Mouse (Mus musculus): ENCODE data around the gene Cxcl15. TPM values are rescaled to one million over a fixed set of nuclear protein-coding genes. Genes with fewer than 3 reads are reported as not detected.
"Not testable (repeated sequence)": the region's sequence is repeated elsewhere in the genome, so short reads cannot be mapped to it uniquely, and the experiment has no call there.

Cxcl15 gene
- polyA plus RNA-seq, 1 experiment from 2014 or later: 0.61 TPM

- peak overlapping the region; percentile 70 for H3K27ac ChIP-seq (ENCODE audit: low read length)
- no peak overlapping the region for H3K4me3 ChIP-seq (ENCODE audit: low read length)
- no peak overlapping the region for H3K9ac ChIP-seq (replicated peaks; ENCODE audit: low read length)
- H3K9me3 ChIP-seq (ENCODE audit: low read length): no peaks in the 10 kb centered on the region
- peak overlapping the region; percentile 19 for H3K4me2 ChIP-seq (replicated peaks; ENCODE audit: low read depth, low read length)
- no peaks in the 10 kb centered on the region for H3K27me3 ChIP-seq (ENCODE audit: insufficient read depth, low read length)
- no peaks in the 10 kb centered on the region for H3K36me3 ChIP-seq (ENCODE audit: insufficient read depth, low read length)
- peak; percentile 44; the same call in 1 of the 2 replicates for ATAC-seq (ENCODE audit: low FRiP score, low TSS enrichment)
- H3K4me1 ChIP-seq (ENCODE audit: insufficient read depth, low read length): peaks cover 18% of the 10 kb centered on the region
- 34% methylated on average over 11 of the region's 11 CpGs for WGBS
These were observed 4.8 kb upstream of the Cxcl15 start for GRCm38 (mm10) chr5:90789306-90790073.

- H3K4me1 ChIP-seq (ENCODE audit: insufficient read depth, low read length): peaks cover 18% of the 10 kb centered on the region
- H3K9ac ChIP-seq (replicated peaks; ENCODE audit: low read length): no peak overlapping the region
- peak; percentile 75 for ATAC-seq (ENCODE audit: low FRiP score, low TSS enrichment)
- no peak overlapping the region for H3K4me3 ChIP-seq (ENCODE audit: low read length)
- H3K27me3 ChIP-seq (ENCODE audit: insufficient read depth, low read length): no peaks in the 10 kb centered on the region
- no peaks in the 10 kb centered on the region for H3K9me3 ChIP-seq (ENCODE audit: low read length)
- peak overlapping the region; percentile 70; the same call in 1 of the 2 replicates for H3K27ac ChIP-seq (ENCODE audit: low read length)
- H3K4me2 ChIP-seq (replicated peaks; ENCODE audit: low read depth, low read length): peak overlapping the region; percentile 19
- WGBS: 9% methylated on average over 8 of the region's 8 CpGs
- no peaks in the 10 kb centered on the region for H3K36me3 ChIP-seq (ENCODE audit: insufficient read depth, low read length)
These were observed 4.2 kb upstream of the Cxcl15 start for GRCm38 (mm10) chr5:90790074-90790502.

GRCm38 (mm10) chr5:90795392-90795791, 1.1 kb downstream of the Cxcl15 start:
- not testable (repeated sequence) for H3K4me3 ChIP-seq (ENCODE audit: low read length); H3K36me3 ChIP-seq (ENCODE audit: insufficient read depth, low read length); H3K27ac ChIP-seq (ENCODE audit: low read length); H3K4me2 ChIP-seq (replicated peaks; ENCODE audit: low read depth, low read length); ATAC-seq (ENCODE audit: low FRiP score, low TSS enrichment); H3K27me3 ChIP-seq (ENCODE audit: insufficient read depth, low read length); H3K9ac ChIP-seq (replicated peaks; ENCODE audit: low read length); H3K9me3 ChIP-seq (ENCODE audit: low read length); H3K4me1 ChIP-seq (ENCODE audit: insufficient read depth, low read length)
- WGBS: 94% methylated on average over 2 of the region's 2 CpGs

DNA sequence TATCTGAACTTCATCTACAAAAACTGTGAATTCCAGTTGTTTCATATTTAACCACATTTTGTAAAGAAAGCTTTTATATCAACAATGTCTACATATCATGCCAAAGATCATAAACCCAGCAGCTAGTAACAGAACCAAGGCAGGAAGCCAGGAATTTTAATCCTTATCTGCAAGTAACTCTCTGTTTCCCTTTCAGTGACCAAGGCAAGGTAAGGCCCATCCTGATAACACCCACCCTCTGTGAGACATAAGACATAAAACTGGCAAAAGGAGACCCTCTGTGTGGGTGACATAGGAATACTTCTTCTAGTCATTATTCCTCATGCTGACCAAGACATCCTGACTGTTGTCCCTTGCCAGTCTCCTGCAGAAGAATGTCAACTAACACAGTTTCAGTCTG, 10.2 kb downstream of the Cxcl15 start:
- Histone ChIP-seq H3K27me3 (ENCODE audit: insufficient read depth, low read length) (no peaks in the 10 kb centered on the region), H3K9me3 (ENCODE audit: low read length) (no peaks in the 10 kb centered on the region), H3K4me1 (ENCODE audit: insufficient read depth, low read length) (no peaks in the 10 kb centered on the region), H3K4me3 (ENCODE audit: low read length) (no peak overlapping the region), H3K36me3 (ENCODE audit: insufficient read depth, low read length) (no peaks in the 10 kb centered on the region), H3K27ac (ENCODE audit: low read length) (no peak overlapping the region), H3K4me2 (replicated peaks; ENCODE audit: low read depth, low read length) (no peak overlapping the region), H3K9ac (replicated peaks; ENCODE audit: low read length) (no peak overlapping the region)
- ATAC-seq (ENCODE audit: low FRiP score, low TSS enrichment): no peak

- H3K9ac ChIP-seq (replicated peaks; ENCODE audit: low read length): no peak overlapping the region
- ATAC-seq (ENCODE audit: low FRiP score, low TSS enrichment): no peak
- H3K4me2 ChIP-seq (replicated peaks; ENCODE audit: low read depth, low read length): no peak overlapping the region
- H3K27ac ChIP-seq (ENCODE audit: low read length): no peak overlapping the region
- no peaks in the 10 kb centered on the region for H3K9me3 ChIP-seq (ENCODE audit: low read length)
- H3K4me3 ChIP-seq (ENCODE audit: low read length): no peak overlapping the region
- no peaks in the 10 kb centered on the region for H3K27me3 ChIP-seq (ENCODE audit: insufficient read depth, low read length)
- no peaks in the 10 kb centered on the region for H3K4me1 ChIP-seq (ENCODE audit: insufficient read depth, low read length)
- H3K36me3 ChIP-seq (ENCODE audit: insufficient read depth, low read length): no peaks in the 10 kb centered on the region
These were observed 11.7 kb downstream of the Cxcl15 start for GRCm38 (mm10) chr5:90806050-90806449.

- H3K4me3 ChIP-seq (ENCODE audit: low read length): no peak overlapping the region
- no peak for ATAC-seq (ENCODE audit: low FRiP score, low TSS enrichment)
- H3K4me2 ChIP-seq (replicated peaks; ENCODE audit: low read depth, low read length): no peak overlapping the region
- 67% methylated on average over 3 of the region's 3 CpGs for WGBS
- no peaks in the 10 kb centered on the region for H3K36me3 ChIP-seq (ENCODE audit: insufficient read depth, low read length)
- H3K27me3 ChIP-seq (ENCODE audit: insufficient read depth, low read length): no peaks in the 10 kb centered on the region
- H3K27ac ChIP-seq (ENCODE audit: low read length): no peak overlapping the region
- no peaks in the 10 kb centered on the region for H3K4me1 ChIP-seq (ENCODE audit: insufficient read depth, low read length)
- no peaks in the 10 kb centered on the region for H3K9me3 ChIP-seq (ENCODE audit: low read length)
- no peak overlapping the region for H3K9ac ChIP-seq (replicated peaks; ENCODE audit: low read length)
These were observed 13.0 kb downstream of the Cxcl15 start for GRCm38 (mm10) chr5:90807176-90807950.

GRCm38 (mm10) chr5:90819756-90820155, 25.4 kb downstream of the Cxcl15 start:
- no peak overlapping the region for H3K4me2 ChIP-seq (replicated peaks; ENCODE audit: low read depth, low read length)
- no peak for ATAC-seq (ENCODE audit: low FRiP score, low TSS enrichment)
- no peak overlapping the region for H3K4me3 ChIP-seq (ENCODE audit: low read length)
- H3K27me3 ChIP-seq (ENCODE audit: insufficient read depth, low read length): no peaks in the 10 kb centered on the region
- no peaks in the 10 kb centered on the region for H3K36me3 ChIP-seq (ENCODE audit: insufficient read depth, low read length)
- no peaks in the 10 kb centered on the region for H3K4me1 ChIP-seq (ENCODE audit: insufficient read depth, low read length)
- H3K9ac ChIP-seq (replicated peaks; ENCODE audit: low read length): no peak overlapping the region
- no peak overlapping the region for H3K27ac ChIP-seq (ENCODE audit: low read length)
- no peaks in the 10 kb centered on the region for H3K9me3 ChIP-seq (ENCODE audit: low read length)

DNA sequence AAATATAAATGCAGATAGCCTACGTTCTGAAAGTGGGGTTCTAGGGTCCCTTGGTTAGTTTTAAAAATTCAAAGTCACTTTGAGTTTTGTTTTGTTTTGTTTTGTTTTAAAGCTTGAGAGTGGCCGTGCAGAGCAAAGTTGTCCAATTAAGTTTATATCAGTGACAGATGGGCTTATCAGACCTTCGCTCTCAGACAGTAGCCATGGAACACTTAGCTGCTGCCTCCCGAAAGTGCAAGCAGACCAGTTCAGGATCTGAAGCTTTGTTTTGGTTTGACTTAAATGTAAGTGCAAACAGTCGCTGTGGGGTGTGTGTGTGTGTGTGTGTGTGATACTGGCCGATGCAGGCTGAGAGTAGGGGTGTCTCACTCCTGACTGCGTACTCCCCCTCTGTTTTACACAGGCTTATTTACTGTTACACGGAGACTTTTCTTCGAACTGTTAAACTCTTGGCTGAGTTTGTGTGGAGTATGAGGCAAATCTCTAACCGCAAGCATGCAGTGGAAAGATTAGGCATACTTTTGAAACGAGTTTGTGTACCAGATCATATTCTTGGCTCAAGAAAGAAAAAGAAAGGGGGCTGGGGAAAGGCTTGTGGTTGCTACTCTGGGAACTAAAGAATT, 37.9 kb downstream of the Cxcl15 start:
- ATAC-seq (ENCODE audit: low FRiP score, low TSS enrichment): no peak
- no peak overlapping the region for H3K4me2 ChIP-seq (replicated peaks; ENCODE audit: low read depth, low read length)
- H3K9me3 ChIP-seq (ENCODE audit: low read length): no peaks in the 10 kb centered on the region
- H3K27me3 ChIP-seq (ENCODE audit: insufficient read depth, low read length): no peaks in the 10 kb centered on the region
- no peak overlapping the region for H3K9ac ChIP-seq (replicated peaks; ENCODE audit: low read length)
- H3K4me1 ChIP-seq (ENCODE audit: insufficient read depth, low read length): no peaks in the 10 kb centered on the region
- WGBS: 57% methylated on average over 11 of the region's 11 CpGs
- H3K27ac ChIP-seq (ENCODE audit: low read length): no peak overlapping the region
- no peak overlapping the region for H3K4me3 ChIP-seq (ENCODE audit: low read length)
- no peaks in the 10 kb centered on the region for H3K36me3 ChIP-seq (ENCODE audit: insufficient read depth, low read length)

DNA sequence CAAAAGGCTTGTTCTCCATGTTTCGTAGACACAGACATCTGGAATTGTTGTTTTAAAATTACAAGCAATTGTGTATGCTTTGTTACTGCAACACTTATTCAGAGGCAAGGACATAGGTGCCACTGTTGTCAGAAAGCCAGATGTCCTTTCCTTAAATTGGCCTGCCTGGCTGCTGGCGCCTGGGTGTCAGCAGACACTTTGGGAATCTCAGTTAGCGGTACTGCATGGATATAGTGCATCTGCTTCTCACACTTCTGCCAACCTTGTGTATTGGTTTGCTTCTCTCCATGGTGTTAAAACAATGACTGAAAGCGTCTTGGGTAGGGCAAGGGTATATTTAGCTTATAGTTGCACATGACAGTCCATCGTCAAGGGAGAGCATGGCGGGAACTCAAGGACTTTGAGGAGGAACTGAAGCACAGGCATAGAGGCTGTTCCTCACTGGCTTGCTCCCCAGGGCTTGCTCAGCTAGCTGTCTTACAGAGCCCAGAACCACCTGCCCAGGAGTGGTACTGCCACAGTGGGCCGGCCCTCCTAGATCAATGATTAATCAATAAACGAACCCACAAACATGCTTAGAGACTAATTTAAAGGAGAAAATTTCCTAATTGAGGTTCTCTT, 38.5 kb downstream of the Cxcl15 start:
- Histone ChIP-seq H3K9me3 (ENCODE audit: low read length) (no peaks in the 10 kb centered on the region), H3K4me2 (replicated peaks; ENCODE audit: low read depth, low read length) (no peak overlapping the region), H3K4me1 (ENCODE audit: insufficient read depth, low read length) (no peaks in the 10 kb centered on the region), H3K4me3 (ENCODE audit: low read length) (no peak overlapping the region), H3K27ac (ENCODE audit: low read length) (no peak overlapping the region), H3K36me3 (ENCODE audit: insufficient read depth, low read length) (no peaks in the 10 kb centered on the region), H3K9ac (replicated peaks; ENCODE audit: low read length) (no peak overlapping the region), H3K27me3 (ENCODE audit: insufficient read depth, low read length) (no peaks in the 10 kb centered on the region)
- WGBS: 93% methylated on average over 8 of the region's 8 CpGs
- no peak for ATAC-seq (ENCODE audit: low FRiP score, low TSS enrichment)

Measured in kidney, embryonic 16.5 days (tissue).